Mouse (Mus musculus) CH12.LX (cell line): ENCODE data around the gene Ip6k1. TPM values are rescaled to one million over a fixed set of nuclear protein-coding genes. Genes with fewer than 3 reads are reported as not detected.

Source experiments
- DNase-seq: peaks from one replicate; pipeline ENCODE4 v3.0.0-alpha.2; 2013; ENCODE audit errors: extremely low read depth
- H3K27ac ChIP-seq: 2 replicates; pipeline ENCODE4 v1.5.1; 2012; ENCODE audit warnings: low read depth, mild to moderate bottlenecking, control low read depth, moderate library complexity; ENCODE audit not compliant: insufficient read depth
- H3K27me3 ChIP-seq: replicated peaks from 2 replicates; pipeline ENCODE3; 2012; ENCODE audit warnings: inconsistent platforms
- H3K36me3 ChIP-seq, 2 experiments: replicated peaks in 1 of 2; 2 replicates each; pipeline versions ENCODE3 to v1.6.1; 2012; ENCODE audit warnings: inconsistent platforms in 1 of 2, low read length in 1 of 2, mild to moderate bottlenecking in 1 of 2, mixed read lengths in 1 of 2, moderate library complexity in 1 of 2; ENCODE audit not compliant: control insufficient read depth in 1 of 2, insufficient read depth in 1 of 2
- H3K4me1 ChIP-seq, 2 experiments: 2 replicates each; pipeline ENCODE4 v1.6.1; 2012; ENCODE audit warnings: inconsistent platforms in 1 of 2, moderate library complexity in 1 of 2; ENCODE audit not compliant: insufficient read depth in 2 of 2, control insufficient read depth in 1 of 2
- H3K4me2 ChIP-seq: 2 replicates; pipeline ENCODE4 v1.6.1; 2012; ENCODE audit warnings: low read depth, mild to moderate bottlenecking, control low read depth; ENCODE audit not compliant: poor library complexity, insufficient read depth, severe bottlenecking
- H3K4me3 ChIP-seq, 3 experiments: fragments of 150-350 bp in 1 of 3; sonication (generic) in 1 of 3; replicated peaks in 1 of 3; 2 replicates each; pipeline versions ENCODE3 to v1.5.1; 2011 to 2012; ENCODE audit warnings: low read depth in 2 of 3, low read length in 2 of 3, mild to moderate bottlenecking in 2 of 3, moderate library complexity in 2 of 3, control low read depth in 1 of 3, improper control_type of control experiment in 1 of 3, inconsistent platforms in 1 of 3, mixed read lengths in 1 of 3; ENCODE audit not compliant: poor library complexity in 1 of 3
- H3K79me2 ChIP-seq: replicated peaks from 2 replicates; pipeline ENCODE4 v1.6.1; 2012; ENCODE audit warnings: mild to moderate bottlenecking, moderate library complexity; ENCODE audit not compliant: control insufficient read depth, poor library complexity, insufficient read depth, severe bottlenecking; ENCODE audit errors: extremely low read depth
- H3K9ac ChIP-seq: 2 replicates; pipeline ENCODE4 v1.6.1; 2012; ENCODE audit warnings: low read depth, mild to moderate bottlenecking, control low read depth, moderate library complexity; ENCODE audit not compliant: insufficient read depth
- H3K9me3 ChIP-seq: replicated peaks from 2 replicates; pipeline ENCODE3; 2012; ENCODE audit warnings: low read length, inconsistent platforms, mixed read lengths
- BHLHE40 ChIP-seq: IDR thresholded peaks from 2 replicates; pipeline ENCODE4 v1.6.1; 2011; ENCODE audit warnings: mild to moderate bottlenecking, low read depth, low read length, improper control_type of control experiment
- CHD1 ChIP-seq: IDR thresholded peaks from 2 replicates; pipeline ENCODE4 v1.6.1; 2012; ENCODE audit warnings: low read depth, low read length, improper control_type of control experiment, inconsistent platforms
- CHD2 ChIP-seq: IDR thresholded peaks from 2 replicates; pipeline ENCODE4 v1.6.1; 2011; ENCODE audit warnings: low read length, improper control_type of control experiment
- CTCF ChIP-seq, 2 experiments: IDR thresholded peaks in 1 of 2; conservative IDR thresholded peaks in 1 of 2; 2 replicates each; pipeline ENCODE4 v1.5.1; 2011 to 2012; ENCODE audit warnings: low read depth in 2 of 2, low read length in 2 of 2, improper control_type of control experiment in 1 of 2, inconsistent platforms in 1 of 2, mild to moderate bottlenecking in 1 of 2, moderate library complexity in 1 of 2
- ELF1 ChIP-seq: IDR thresholded peaks from 2 replicates; pipeline ENCODE4 v1.6.1; 2014; ENCODE audit warnings: low read depth, mild to moderate bottlenecking, inconsistent platforms, low read length, improper control_type of control experiment
- EP300 ChIP-seq: IDR thresholded peaks from 2 replicates; pipeline ENCODE4 v1.6.1; 2011; ENCODE audit warnings: low read length, improper control_type of control experiment
- ETS1 ChIP-seq: conservative IDR thresholded peaks from 2 replicates; pipeline ENCODE4 v1.6.1; 2012; ENCODE audit warnings: low read depth, mild to moderate bottlenecking, inconsistent platforms, low read length, improper control_type of control experiment, moderate library complexity
- GABPA ChIP-seq: IDR thresholded peaks from 2 replicates; pipeline ENCODE4 v1.6.1; 2012; ENCODE audit warnings: low read depth, low read length, improper control_type of control experiment, inconsistent platforms; ENCODE audit not compliant: insufficient replicate concordance
- HCFC1 ChIP-seq: IDR thresholded peaks from 2 replicates; pipeline ENCODE4 v1.6.1; 2012; ENCODE audit warnings: low read depth, mild to moderate bottlenecking, inconsistent platforms, low read length, improper control_type of control experiment
- IRF4 ChIP-seq: IDR thresholded peaks from 2 replicates; pipeline ENCODE4 v1.6.1; 2014; ENCODE audit warnings: low read depth, mild to moderate bottlenecking, inconsistent platforms, low read length, improper control_type of control experiment
- JUN ChIP-seq: IDR thresholded peaks from 2 replicates; pipeline ENCODE4 v1.6.1; 2011; ENCODE audit warnings: low read depth, mild to moderate bottlenecking, low read length, improper control_type of control experiment, moderate library complexity; ENCODE audit not compliant: insufficient read depth
- KAT2A ChIP-seq: IDR thresholded peaks from 2 replicates; pipeline ENCODE4 v1.6.1; 2012; ENCODE audit warnings: low read length, improper control_type of control experiment, inconsistent platforms; ENCODE audit not compliant: insufficient replicate concordance
- MAFK ChIP-seq: IDR thresholded peaks from 2 replicates; pipeline ENCODE4 v1.6.1; 2011; ENCODE audit warnings: low read length, improper control_type of control experiment; ENCODE audit not compliant: insufficient replicate concordance
- MAX ChIP-seq: IDR thresholded peaks from 2 replicates; pipeline ENCODE4 v1.6.1; 2011; ENCODE audit warnings: low read length, improper control_type of control experiment
- MEF2A ChIP-seq: IDR thresholded peaks from 2 replicates; pipeline ENCODE4 v1.6.1; 2014; ENCODE audit warnings: low read depth, mild to moderate bottlenecking, inconsistent platforms, low read length, improper control_type of control experiment, borderline replicate concordance
- MXI1 ChIP-seq: IDR thresholded peaks from 2 replicates; pipeline ENCODE4 v1.6.1; 2011; ENCODE audit warnings: mild to moderate bottlenecking, low read depth, low read length, improper control_type of control experiment
- MYC ChIP-seq: IDR thresholded peaks from 2 replicates; pipeline ENCODE4 v1.6.1; 2011; ENCODE audit warnings: low read depth, mild to moderate bottlenecking, improper control_type of control experiment, low read length
- NELFE ChIP-seq: IDR thresholded peaks from 2 replicates; pipeline ENCODE4 v1.6.1; 2011; ENCODE audit warnings: low read depth, low read length, improper control_type of control experiment
- PAX5 ChIP-seq: IDR thresholded peaks from 2 replicates; pipeline ENCODE4 v1.6.1; 2012; ENCODE audit warnings: low read length, inconsistent platforms, mixed read lengths
- POLR2A ChIP-seq: IDR thresholded peaks from 2 replicates; pipeline ENCODE4 v1.6.1; 2011; ENCODE audit warnings: low read depth, mild to moderate bottlenecking, improper control_type of control experiment, low read length
- POLR2AphosphoS2 ChIP-seq: IDR thresholded peaks from 2 replicates; pipeline ENCODE4 v1.6.1; 2011; ENCODE audit warnings: low read depth, low read length, improper control_type of control experiment
- RAD21 ChIP-seq: IDR thresholded peaks from 2 replicates; pipeline ENCODE4 v1.6.1; 2011; ENCODE audit warnings: low read depth, mild to moderate bottlenecking, low read length, improper control_type of control experiment, moderate library complexity
- RCOR1 ChIP-seq: conservative IDR thresholded peaks from 2 replicates; pipeline ENCODE4 v1.6.1; 2012; ENCODE audit warnings: low read depth, mild to moderate bottlenecking, inconsistent platforms, low read length, improper control_type of control experiment
- SIN3A ChIP-seq: IDR thresholded peaks from 2 replicates; pipeline ENCODE4 v1.6.1; 2012; ENCODE audit warnings: low read length, improper control_type of control experiment, inconsistent platforms
- TBP ChIP-seq: conservative IDR thresholded peaks from 2 replicates; pipeline ENCODE4 v1.6.1; 2011; ENCODE audit warnings: low read depth, low read length, improper control_type of control experiment
- TCF12 ChIP-seq: IDR thresholded peaks from 2 replicates; pipeline ENCODE4 v1.6.1; 2014; ENCODE audit warnings: low read depth, mild to moderate bottlenecking, inconsistent platforms, low read length, improper control_type of control experiment
- UBTF ChIP-seq: IDR thresholded peaks from 2 replicates; pipeline ENCODE4 v1.6.1; 2012; ENCODE audit warnings: low read depth, mild to moderate bottlenecking, inconsistent platforms, low read length, improper control_type of control experiment, moderate library complexity
- USF2 ChIP-seq: conservative IDR thresholded peaks from 2 replicates; pipeline ENCODE4 v1.6.1; 2011; ENCODE audit warnings: low read depth, low read length, improper control_type of control experiment
- ZC3H11A ChIP-seq: IDR thresholded peaks from 2 replicates; pipeline ENCODE4 v1.6.1; 2012; ENCODE audit warnings: low read depth, mild to moderate bottlenecking, inconsistent platforms, low read length, improper control_type of control experiment
- ZKSCAN1 ChIP-seq: IDR thresholded peaks from 2 replicates; pipeline ENCODE4 v1.6.1; 2012; ENCODE audit warnings: low read depth, inconsistent platforms, low read length, improper control_type of control experiment, borderline replicate concordance
- ZNF384 ChIP-seq: IDR thresholded peaks from 2 replicates; pipeline ENCODE4 v1.6.1; 2012; ENCODE audit warnings: low read depth, low read length, improper control_type of control experiment, inconsistent platforms
- dilution Hi-C: fragments of 300-500 bp; cut with MboI; formaldehyde crosslinking; loops from 2 replicates; pipeline ENCODE4 v1.14.3; 2020; ENCODE audit warnings: low sequenced_read_pairs; ENCODE audit not compliant: extremely low pct_unique_long_range_greater_than_20kb, extremely low pct_ligation_motif_present
- in situ Hi-C: fragments of 300-500 bp; cut with MboI; formaldehyde crosslinking; loops from 3 replicates; pipeline ENCODE4 v1.14.3; 2019; ENCODE audit warnings: low sequenced_read_pairs, low pct_ligation_motif_present, low pct_unique_long_range_greater_than_20kb, mixed read lengths
- polyA plus RNA-seq: library from polyadenylated mRNA; unstranded; fragments of >175 nt; gene quantifications from 2 replicates; pipeline ENCODE4 v1.2.1, GENCODE M21; 2012; ENCODE audit warnings: low read depth; ENCODE audit not compliant: insufficient read length
- total RNA-seq, 2 experiments: library from RNA; depleted of rRNA; stranded (reverse); fragments of 300-350 nt in 1 of 2; fragments of >200 nt in 1 of 2; gene quantifications; 2 replicates each; pipeline ENCODE4 v1.2.3; 2012 to 2014

Ip6k1 gene
- total and polyA plus RNA-seq, 3 experiments = 26.0 to 40.7 (median 27.1) TPM

GRCm38 (mm10) chr9:107982681-107983346 is 19.5 kb upstream of the Ip6k1 start, which contains the start of gene Gm20661:
Gene Gm20661, plus strand, starts transcription at chr9:107983058.
- Histone ChIP-seq H3K9me3 (no peaks in the 10 kb centered on the region), H3K9ac (no peak within 1 kb of the TSS), H3K79me2 (no peaks in the 10 kb centered on the region), H3K4me1 (peaks cover 25 to 63% of the 10 kb centered on the region in 2 experiments), H3K27me3 (no peaks in the 10 kb centered on the region), H3K27ac (peak within 1 kb of the TSS; percentile 78), H3K4me2 (peak within 1 kb of the TSS; percentile 4; the same call in 1 of the 2 replicates), H3K4me3 (peak within 1 kb of the TSS in 1 of 3 experiments; percentile 12), H3K36me3 (peaks cover 59 to 70% of the 10 kb centered on the region in 2 experiments)
- DNase-seq = no peak
- in situ Hi-C loops = no loop called here
- dilution Hi-C loops = no loop called here
- TF ChIP-seq NELFE (no peak), TCF12 (0 out of 2 replicates have a peak, but pooled peaks have one; percentile 0), HCFC1 (no peak), KAT2A (no peak), POLR2A (no peak)

GRCm38 (mm10) chr9:107983421-107983890 is 18.8 kb upstream of the Ip6k1 start:
- H3K27ac ChIP-seq = peak overlapping the region; percentile 78
- peak overlapping the region in 1 of 3 experiments; percentile 12 for H3K4me3 ChIP-seq
- dilution Hi-C loops (no loop called here), in situ Hi-C loops (no loop called here)
- no peaks in the 10 kb centered on the region for H3K79me2 ChIP-seq
- no peak overlapping the region for H3K9ac ChIP-seq
- H3K27me3 ChIP-seq = no peaks in the 10 kb centered on the region
- peaks cover 25 to 60% of the 10 kb centered on the region in 2 experiments for H3K4me1 ChIP-seq
- peak overlapping the region; percentile 4; the same call in 1 of the 2 replicates for H3K4me2 ChIP-seq
- H3K36me3 ChIP-seq = peaks cover 53 to 64% of the 10 kb centered on the region in 2 experiments
- DNase-seq = peak; percentile 74
- no peaks in the 10 kb centered on the region for H3K9me3 ChIP-seq
- TF ChIP-seq CHD1 = no peak
- TF ChIP-seq ZNF384 = no peak
- no peak for TF ChIP-seq POLR2A
- TF ChIP-seq UBTF = no peak
- TF ChIP-seq MAFK = no peak
- no peak for TF ChIP-seq POLR2AphosphoS2
- no peak for TF ChIP-seq NELFE
- TF ChIP-seq ELF1 = no peak
- TF ChIP-seq MXI1 = no peak
- TF ChIP-seq GABPA = no peak
- no peak for TF ChIP-seq ZKSCAN1
- no peak for TF ChIP-seq RAD21
- TF ChIP-seq IRF4 = no peak
- TF ChIP-seq CTCF (conservative IDR thresholded peaks at IDR 0.05 in 1 of 2, IDR thresholded peaks at IDR 0.05 in 1 of 2; ENCODE audit: low read depth in 2 of 2, low read length in 2 of 2) = no peak
- TF ChIP-seq TBP = no peak
- no peak for TF ChIP-seq HCFC1
- no peak for TF ChIP-seq CHD2
- no peak for TF ChIP-seq PAX5
- TF ChIP-seq ZC3H11A = no peak
- no peak for TF ChIP-seq KAT2A
- peak; percentile 90 for TF ChIP-seq MEF2A
- TF ChIP-seq RCOR1 = no peak
- TF ChIP-seq TCF12 = no peak; the same call in 1 of the 2 replicates
- peak; percentile 79 for TF ChIP-seq BHLHE40
- TF ChIP-seq SIN3A = no peak
- no peak for TF ChIP-seq USF2
- TF ChIP-seq JUN = no peak
- TF ChIP-seq MYC = no peak
- TF ChIP-seq EP300 = no peak
- no peak for TF ChIP-seq MAX
- peak; percentile 54 for TF ChIP-seq ETS1
